Comparison of ENCODE assay signal across 15 mouse cellular contexts in the genomic region with DNA sequence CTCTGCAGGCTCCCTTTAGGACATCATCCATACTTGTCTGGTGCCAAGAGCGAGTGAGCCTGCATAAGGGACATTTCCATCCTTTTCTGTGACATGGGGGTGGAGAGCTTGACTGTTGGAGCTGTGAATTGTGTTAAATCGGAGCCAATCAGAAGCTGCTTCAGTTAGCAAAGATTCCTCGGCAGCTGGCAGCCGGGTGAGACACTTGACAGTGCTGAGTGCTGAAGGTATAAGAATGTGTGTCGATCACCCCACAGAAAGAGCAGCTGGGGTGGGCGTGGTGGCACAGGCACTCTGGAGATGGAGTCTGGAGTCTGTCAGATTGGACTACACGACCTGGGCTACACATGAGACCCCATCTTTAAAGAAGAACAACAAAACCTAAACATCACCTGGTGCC. TPM values are rescaled to one million over a fixed set of nuclear protein-coding genes. Genes with fewer than 3 reads are reported as not detected.
DNase-seq lines count a peak whose midpoint lies in the region; ATAC-seq and TF ChIP-seq lines count a peak whose summit lies in the region.
"Had no signal": no experiment of that assay in that cellular context is flagged by ENCODE, and none has a peak within 500 bp of the region (broad histone marks: within the 10 kb centered on the region; RNA-seq: fewer than 3 reads in every experiment).

No protein-coding gene starts in this region.

- peaks cover 9% of the 10 kb centered on the region for H3K36me3 ChIP-seq in heart, embryonic 13.5 days
- H3K36me3 ChIP-seq in heart, embryonic 16.5 days (ENCODE audit: control insufficient read depth, insufficient read depth): peaks cover 4% of the 10 kb centered on the region; the same call in 1 of the 2 replicates

- peaks cover 66% of the 10 kb centered on the region for H3K4me1 ChIP-seq in heart, embryonic 13.5 days
- peaks cover 50% of the 10 kb centered on the region for H3K4me1 ChIP-seq in heart, embryonic 16.5 days (ENCODE audit: control insufficient read depth, insufficient read depth, low read length)

- no peak for TF ChIP-seq CTCF in brain, embryonic 14.5 days (IDR thresholded peaks at IDR 0.05; ENCODE audit: borderline replicate concordance, extremely low read depth, insufficient read depth, insufficient read length)

- 40% methylated on average over 7 of the region's 7 CpGs for WGBS in heart, embryonic 13.5 days
- WGBS in heart, embryonic 16.5 days: 43% methylated on average over 7 of the region's 7 CpGs

- H3K4me3 ChIP-seq in heart, embryonic 13.5 days: no peak overlapping the region
- no peak overlapping the region for H3K4me3 ChIP-seq in heart, embryonic 16.5 days (ENCODE audit: low read length)

- peak; percentile 33 for DNase-seq in cerebellum, adult 11-12 months
- DNase-seq in cerebellum, adult 9-11 months: no peak
- no peak for DNase-seq in heart, postnatal 25 days (ENCODE audit: low spot score)
- DNase-seq in brain, embryonic 14.5 days (ENCODE audit: low read depth): peak; percentile 81
- no peak for DNase-seq in lung, postnatal 14 days
- no peak for DNase-seq in testis, postnatal 14 days (ENCODE audit: low spot score)
- DNase-seq: adrenal gland, postnatal 25 days; cerebellum, postnatal 25 days; kidney, adult 18-20 months; kidney, postnatal 14 days; thymus, adult 18-20 months had no signal

- intact Hi-C loops in heart, postnatal 25 days (cut with DNase I): no loop called here

- H3K27me3 ChIP-seq in heart, embryonic 13.5 days (replicated peaks): no peaks in the 10 kb centered on the region
- no peaks in the 10 kb centered on the region for H3K27me3 ChIP-seq in heart, embryonic 16.5 days (ENCODE audit: control insufficient read depth, insufficient read depth, low read length)
- H3K27me3 ChIP-seq: CH12.LX had no signal

- peak overlapping the region; percentile 79 for H3K27ac ChIP-seq in heart, embryonic 13.5 days (replicated peaks)
- peak overlapping the region; percentile 100 for H3K27ac ChIP-seq in heart, embryonic 16.5 days (ENCODE audit: low read length)
- H3K27ac ChIP-seq: macrophage had no signal

- H3K9ac ChIP-seq in heart, embryonic 13.5 days: no peak overlapping the region
- H3K9ac ChIP-seq in heart, embryonic 16.5 days (ENCODE audit: low read length): no peak overlapping the region

- no peaks in the 10 kb centered on the region for H3K9me3 ChIP-seq in heart, embryonic 13.5 days
- H3K9me3 ChIP-seq in heart, embryonic 16.5 days (replicated peaks; ENCODE audit: control insufficient read depth, low read length): no peaks in the 10 kb centered on the region

- ATAC-seq in heart, embryonic 13.5 days (ENCODE audit: extremely low read depth, insufficient number of reproducible peaks, low FRiP score, low TSS enrichment): no peak
- no peak for ATAC-seq in heart, embryonic 16.5 days (replicated peaks; ENCODE audit: extremely low read depth, insufficient read depth, low FRiP score)

- TF ChIP-seq POLR2A in brain, embryonic 14.5 days (IDR thresholded peaks at IDR 0.05; ENCODE audit: borderline replicate concordance, extremely low read depth, insufficient read depth, insufficient read length, poor library complexity, severe bottlenecking): no peak

- H3K4me2 ChIP-seq in heart, embryonic 13.5 days: no peak overlapping the region
- H3K4me2 ChIP-seq in heart, embryonic 16.5 days (ENCODE audit: low read depth, low read length): no peak overlapping the region

RNA-seq across cellular contexts. Expression of a gene that starts 13.2 kb away (rescaled TPM):
- 30.4 and 32.2 TPM in 2 replicates for polyA plus RNA-seq in heart, embryonic 13.5 days (2015; fragmentation: Nextera tagmentation; extraction: Ambion mirVana)
- 100 to 1,000 TPM; 309 to 322 TPM for total RNA-seq in heart, postnatal 25 days (2021)
- 59.2 and 77.7 TPM in 2 replicates for polyA plus RNA-seq in brain, embryonic 14.5 days (2012; rRNA removed)
- 42.4 and 48.9 TPM in 2 replicates for polyA plus RNA-seq in heart, embryonic 16.5 days (2015; fragmentation: Nextera tagmentation; extraction: Ambion mirVana)

RNA-seq across cellular contexts. Expression of a gene that starts 33.5 kb away (rescaled TPM):
- polyA plus RNA-seq in heart, embryonic 13.5 days (2015; fragmentation: Nextera tagmentation; extraction: Ambion mirVana): 95.9 and 112 TPM in 2 replicates
- total RNA-seq in heart, postnatal 25 days (2021): under 1 TPM; 0.21 to 0.48 TPM
- 7.3 and 7.8 TPM in 2 replicates for polyA plus RNA-seq in brain, embryonic 14.5 days (2012; rRNA removed)
- polyA plus RNA-seq in heart, embryonic 16.5 days (2015; fragmentation: Nextera tagmentation; extraction: Ambion mirVana): 86.4 and 105 TPM in 2 replicates

Comparison
In these comparisons a context has a peak if more than half of its experiments do, and no peak if none do; other contexts are left out.
1. DNase-seq: peak in cerebellum, adult 11-12 months (single experiment) and brain, embryonic 14.5 days (single experiment); none in cerebellum, adult 9-11 months (single experiment), heart, postnatal 25 days (single experiment), lung, postnatal 14 days (single experiment) and testis, postnatal 14 days (single experiment).